Mouse (Mus musculus) kidney, postnatal 25 days (tissue): ENCODE measurements around the gene Tdrd12.
"Not testable (repeated sequence)": the region's sequence is repeated elsewhere in the genome, so short reads cannot be mapped to it uniquely, and the experiment has no call there.

ENCODE experiments used
- DNase-seq, 2 experiments: peaks; one replicate each; pipeline ENCODE4 v3.0.0; 2021; ENCODE audit warnings: mixed read lengths in 2 of 2

Tdrd12 gene

DNA sequence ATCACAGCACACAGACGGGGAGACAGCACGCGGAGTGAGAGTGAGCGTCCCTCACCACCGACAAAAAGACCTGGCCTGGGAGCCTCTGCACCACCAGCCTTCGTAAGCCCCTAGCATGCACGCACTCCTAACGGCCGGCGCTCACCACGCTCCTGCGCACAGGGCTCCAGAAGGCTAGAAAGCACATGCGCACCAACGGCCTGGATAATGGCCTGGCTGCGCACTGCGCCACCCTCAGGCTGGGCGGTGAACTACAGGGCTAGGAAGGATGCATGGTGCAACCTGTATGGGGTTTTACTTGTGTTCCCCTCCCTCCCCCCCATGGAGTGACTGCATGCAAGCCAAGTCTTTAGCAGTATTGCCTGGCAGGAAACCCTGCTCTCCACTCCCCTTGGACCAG, at the start of gene Tdrd12:
TSS of gene Tdrd12 (minus strand) at position 184 of the 400 bp plus-strand sequence.
- no peak for DNase-seq

DNA sequence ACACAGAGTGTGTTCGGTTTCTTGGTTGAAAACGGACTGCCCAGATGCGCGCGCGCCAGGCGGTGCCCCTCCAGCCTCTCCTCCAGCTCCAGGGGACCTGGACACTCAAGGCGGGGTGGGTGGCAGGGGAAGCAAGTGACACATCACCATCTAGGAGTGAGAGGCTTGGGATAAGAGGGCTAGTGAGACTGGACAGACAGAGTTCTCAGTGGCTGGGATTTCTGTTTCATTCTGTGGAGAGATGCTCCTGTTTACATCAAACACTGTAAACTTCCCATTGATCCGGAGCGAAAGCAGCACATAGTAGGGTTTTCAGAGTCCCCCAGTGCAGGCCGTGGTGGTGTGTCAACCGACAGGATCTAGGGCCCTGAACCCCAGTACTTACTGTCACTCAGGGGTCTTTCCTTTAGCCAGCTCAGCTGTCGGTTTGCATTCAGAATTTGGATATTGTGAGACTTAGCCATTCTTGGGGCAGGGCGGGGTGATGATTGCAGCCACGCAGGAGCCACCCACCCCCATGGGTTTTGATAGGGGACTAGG, 49.4 kb upstream of the Tdrd12 start:
- DNase-seq = no peak

DNA sequence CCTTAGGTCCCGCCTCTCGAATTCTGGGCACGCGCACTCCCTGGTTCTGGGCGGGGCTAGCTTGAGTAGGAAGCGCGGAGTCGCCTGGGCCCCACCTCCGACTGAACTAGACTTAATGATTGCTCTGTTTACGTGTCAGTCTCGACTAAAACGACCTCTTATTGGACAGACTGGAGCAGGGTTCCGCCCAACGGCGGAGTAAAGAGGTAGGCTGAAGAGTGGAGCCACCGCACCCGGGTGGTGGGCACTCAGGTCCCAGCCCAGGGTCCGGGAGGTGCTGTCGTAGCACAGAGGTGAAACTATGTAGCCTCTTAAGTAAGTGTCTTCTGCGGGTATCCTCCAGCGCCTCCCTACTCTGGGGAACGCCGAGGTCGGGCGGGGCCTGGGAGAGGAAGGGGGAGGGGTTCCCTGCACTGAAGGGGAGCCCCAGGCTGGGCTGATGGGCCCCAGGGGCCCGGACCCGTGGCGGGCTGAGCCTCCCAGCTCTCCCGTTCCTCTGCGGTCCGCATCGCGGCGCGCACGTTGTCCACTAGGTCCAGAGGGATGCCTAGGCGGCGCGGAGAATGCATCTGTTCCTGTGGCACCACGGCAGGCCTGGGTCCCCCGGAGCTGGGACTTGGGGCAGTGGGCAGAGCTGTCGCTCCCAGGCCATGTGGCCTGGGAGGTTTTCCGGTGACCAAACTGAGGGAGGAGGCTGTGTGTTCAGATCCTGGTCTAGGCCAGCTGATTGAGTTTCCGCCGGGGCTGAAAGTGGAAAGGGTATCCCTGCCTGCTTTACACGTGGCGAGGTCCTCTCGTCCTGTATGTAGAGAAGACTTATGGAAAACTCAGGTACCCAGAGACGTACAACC, 48.7 kb upstream of the Tdrd12 start, which contains the start of gene Ankrd27:
TSS of gene Ankrd27 (plus strand) at position 190 of the 851 bp plus-strand sequence.
- DNase-seq = peak; percentile 97 to 98

DNA sequence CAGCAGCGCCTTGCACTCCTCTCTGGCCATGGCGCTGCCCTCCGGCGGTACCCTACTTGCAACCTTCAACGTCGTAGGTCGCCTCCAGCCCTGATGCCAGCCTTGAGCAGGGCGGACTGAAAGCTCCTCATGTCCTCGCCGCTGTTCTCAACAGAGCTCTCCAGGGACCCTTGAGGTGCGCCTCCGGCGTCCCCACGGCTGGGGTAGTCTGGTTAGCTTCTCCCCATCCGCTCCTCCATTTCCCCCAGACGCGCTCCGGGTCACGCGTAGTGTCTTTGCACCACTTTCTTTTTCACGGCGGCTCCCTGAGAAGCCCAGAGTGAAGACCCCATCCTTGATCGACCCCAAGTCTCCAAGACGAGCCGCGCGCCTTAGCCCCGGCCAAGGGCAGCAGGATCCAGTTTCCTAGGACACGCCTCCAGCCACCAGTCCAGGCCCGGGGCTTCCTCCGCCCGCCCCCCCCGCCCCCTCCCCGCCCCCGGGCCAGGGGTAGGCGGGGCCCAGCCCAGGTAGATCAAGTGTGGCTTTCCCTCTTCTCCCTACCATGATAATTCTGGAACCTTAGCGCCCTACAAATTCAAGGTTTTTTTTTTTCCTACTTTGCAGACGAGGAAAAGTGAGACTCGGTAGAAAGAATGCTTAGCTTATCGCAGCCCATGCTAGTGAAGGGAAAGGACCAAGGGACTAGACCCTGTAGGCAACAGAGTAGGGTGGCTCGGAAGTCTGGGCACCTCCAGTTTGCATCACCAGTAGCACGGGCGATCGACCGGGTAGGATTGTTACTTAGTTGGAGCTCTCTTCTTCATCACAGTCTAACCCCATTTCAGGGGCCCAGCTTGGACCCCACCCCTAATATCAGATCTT, 47.9 kb upstream of the Tdrd12 start, which contains the start of gene Rgs9bp:
TSS of gene Rgs9bp (minus strand) at position 392 of the 864 bp plus-strand sequence.
- DNase-seq = peak; percentile 75 to 87

DNA sequence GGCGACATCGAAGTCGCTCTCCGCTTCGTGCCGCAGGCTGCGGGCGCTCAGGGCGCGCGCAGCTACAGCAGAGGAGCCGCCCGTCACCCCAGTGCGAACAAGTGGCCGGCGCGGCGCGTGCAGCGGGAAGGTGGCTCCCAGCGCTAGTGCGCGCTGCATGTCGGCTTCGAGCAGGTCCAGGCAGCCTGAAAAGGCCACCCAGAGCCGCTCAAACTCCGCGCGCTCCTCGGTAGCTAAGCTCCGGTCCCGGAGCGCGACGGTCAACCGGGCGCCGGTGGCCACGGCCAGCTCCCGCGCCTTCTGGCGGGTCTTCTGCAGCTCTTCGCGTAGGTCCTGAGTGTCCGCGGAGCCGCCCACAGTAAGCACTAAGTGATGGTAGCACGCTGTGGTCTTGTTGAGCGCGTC, 47.2 kb upstream of the Tdrd12 start:
- DNase-seq = peak; percentile 39 to 64

DNA sequence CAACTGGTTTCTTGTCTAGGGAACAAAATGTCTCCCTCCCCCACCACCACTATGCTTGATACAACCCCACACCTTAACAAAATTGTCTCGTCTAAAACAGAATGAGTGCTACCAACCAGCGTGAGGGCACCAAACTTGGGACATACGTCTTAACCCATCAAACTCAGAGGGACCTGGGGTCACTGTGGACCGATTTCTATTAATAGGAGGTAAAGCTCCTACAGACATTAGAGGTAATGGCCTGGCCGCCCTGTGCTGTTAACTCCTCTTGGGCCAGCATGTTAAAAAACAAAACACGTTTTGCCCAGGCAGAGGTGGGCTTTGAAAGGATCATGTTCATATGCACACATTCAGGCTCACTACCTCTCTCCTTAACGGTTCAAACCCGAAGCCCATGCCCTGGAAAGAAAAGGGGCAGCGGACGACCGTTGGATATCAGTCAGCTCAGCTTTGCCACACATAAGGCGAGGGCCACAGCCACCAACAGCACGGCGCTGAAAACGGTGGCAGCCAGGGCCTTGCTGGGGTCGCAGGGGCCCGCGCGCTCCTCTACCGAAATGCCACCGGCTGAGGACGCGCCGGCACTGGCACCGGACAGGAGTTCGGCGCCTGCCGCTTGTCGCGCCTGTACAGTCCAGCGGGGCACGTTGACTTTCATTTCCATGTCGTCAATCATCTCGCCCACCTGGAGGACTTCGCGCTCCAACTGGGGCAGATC, 46.7 kb upstream of the Tdrd12 start:
- no peak for DNase-seq

DNA sequence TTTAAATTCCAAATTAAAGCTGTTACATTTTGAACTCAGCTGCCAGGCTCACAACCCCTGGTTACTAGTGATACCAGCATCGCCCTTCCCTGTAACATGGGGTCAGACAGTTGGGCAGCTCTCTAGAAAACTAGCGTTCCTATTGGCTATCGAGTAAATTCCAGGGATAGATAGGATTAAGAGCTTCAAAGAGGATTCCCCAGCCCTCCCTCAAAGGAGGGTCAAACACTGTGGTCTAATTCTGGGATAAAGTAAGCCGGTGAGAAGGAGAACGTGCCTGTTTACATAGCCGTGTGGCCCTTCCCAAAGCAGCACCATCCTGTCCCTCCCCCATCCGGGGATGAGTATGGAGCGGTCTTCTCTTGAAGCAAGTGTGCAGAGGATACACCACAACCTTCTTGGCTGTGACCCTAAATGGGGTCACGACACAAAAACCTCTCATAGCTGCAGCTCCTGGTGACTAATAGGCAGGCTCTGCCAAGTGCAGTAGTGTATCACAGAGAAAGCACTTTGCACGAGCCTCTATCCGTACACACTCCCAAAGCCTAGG, 46.0 kb upstream of the Tdrd12 start:
- peak in 1 of 2 experiments; percentile 21 for DNase-seq

DNA sequence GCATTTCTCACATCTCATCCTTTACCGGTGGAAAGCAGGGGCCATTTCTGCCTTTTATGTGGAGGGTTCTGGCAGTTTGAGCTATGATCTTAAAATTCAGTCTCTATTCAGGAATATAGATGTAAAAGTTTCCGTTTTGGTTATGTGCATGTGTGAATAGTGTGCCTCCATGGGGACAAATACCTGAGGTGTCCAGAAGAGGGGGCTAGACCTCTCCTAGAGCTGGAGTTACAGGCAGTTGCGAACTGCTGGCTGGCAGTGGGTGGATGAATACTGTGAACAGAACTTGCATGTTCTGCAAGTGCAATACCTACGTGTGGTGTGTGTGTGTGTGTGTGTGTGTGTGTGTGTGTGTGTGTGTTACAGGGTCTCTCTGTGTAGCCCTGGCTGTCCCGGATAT, 45.2 kb upstream of the Tdrd12 start:
- DNase-seq = peak in 1 of 2 experiments; percentile 21

DNA sequence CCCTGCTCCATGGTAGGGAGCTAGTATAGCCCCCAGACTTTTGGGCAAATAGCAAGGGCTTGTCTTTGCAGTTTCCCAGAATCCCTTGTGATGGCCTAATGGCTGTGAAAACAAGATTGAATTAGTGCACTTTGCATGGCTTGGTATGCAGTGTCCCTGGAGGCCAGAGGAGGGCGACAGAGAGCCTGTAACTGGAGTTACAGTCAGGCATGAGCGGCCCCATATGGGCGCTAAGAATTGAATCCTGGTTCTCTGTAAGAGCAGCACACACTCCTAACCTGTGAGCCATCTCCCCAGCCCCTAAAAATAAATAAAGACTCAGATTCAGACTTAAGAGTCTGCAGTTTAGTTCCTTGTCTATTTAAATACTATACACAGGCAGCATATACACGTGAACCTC, 42.3 kb upstream of the Tdrd12 start:
- peak; percentile 46 to 68 for DNase-seq

DNA sequence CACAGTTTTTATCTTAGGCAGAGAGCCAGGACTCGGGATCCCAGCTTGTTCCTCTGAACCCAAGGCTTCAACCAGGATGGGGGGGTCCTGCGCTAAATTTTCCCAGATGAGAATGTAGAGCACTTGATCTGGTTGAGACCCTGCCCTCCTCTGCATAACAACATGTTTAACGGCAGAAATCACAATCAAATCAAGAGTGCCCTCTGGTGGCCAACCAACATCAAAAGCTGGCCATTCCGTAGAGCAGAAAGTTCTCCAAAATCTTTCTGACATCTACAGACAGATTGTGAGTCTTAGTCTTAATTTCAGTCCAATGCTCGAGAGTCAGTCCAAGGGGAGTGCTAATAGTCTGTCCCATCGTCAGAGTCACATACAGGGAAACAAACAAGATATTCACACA, 33.3 kb upstream of the Tdrd12 start:
- DNase-seq = not testable (repeated sequence)

DNA sequence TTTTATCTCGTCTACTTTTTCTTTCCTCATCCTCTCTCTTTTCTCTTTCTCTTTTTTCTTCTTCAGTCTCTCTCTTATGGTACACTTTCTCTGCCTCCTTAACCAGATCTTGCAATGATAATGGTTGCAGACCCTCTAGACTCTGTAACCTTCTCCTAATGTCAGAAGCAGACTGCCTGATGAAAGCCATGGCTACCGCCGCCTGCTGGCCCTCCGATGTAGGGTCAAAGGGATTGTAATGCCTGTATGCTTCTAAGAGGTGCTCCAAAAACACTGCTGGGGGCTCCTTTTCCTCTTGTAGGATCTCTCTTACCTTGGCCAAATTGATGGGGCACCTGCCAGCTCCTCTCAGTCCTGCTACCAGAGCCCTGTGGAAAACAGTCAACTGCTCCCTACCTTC, 32.2 kb upstream of the Tdrd12 start:
- not testable (repeated sequence) for DNase-seq

DNA sequence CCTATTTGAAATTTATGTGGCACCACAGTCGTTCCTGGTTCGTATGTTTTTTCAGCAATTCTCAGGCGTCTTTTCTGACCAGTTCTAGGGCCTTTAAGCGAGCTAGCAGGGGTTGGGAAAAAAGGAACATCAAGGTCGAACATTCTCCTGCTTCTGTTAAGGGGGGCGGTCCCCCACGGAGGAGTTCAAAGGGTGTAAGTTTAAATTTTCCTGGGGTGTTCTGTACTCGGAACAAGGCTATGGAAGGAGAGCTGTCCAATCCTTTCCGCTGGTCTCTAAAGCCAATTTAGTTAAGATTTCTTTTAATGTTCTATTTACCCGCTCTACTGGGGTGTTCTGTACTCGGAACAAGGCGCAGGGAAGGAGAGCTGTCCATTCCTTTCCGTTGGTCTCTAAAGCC, 28.4 kb upstream of the Tdrd12 start:
- not testable (repeated sequence) for DNase-seq

DNA sequence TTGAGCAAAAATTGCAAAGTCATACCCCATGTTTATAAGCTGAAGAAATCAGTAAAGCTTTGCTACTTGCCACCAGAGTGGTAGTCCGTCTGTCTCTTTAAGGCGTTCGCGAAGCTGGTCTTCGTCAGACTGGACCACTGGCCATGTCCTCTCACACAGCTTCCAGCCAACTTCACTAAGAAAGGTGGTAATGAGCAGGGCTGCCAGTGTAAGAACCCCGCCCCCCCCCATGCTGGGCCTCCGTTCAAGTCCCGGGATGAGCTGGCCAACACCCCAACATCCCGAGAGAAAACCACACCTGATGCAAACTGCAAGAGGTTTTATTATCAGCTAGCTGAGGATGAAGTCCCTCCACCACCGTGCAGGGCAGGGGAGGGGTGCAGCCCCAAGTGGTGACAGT, 27.3 kb upstream of the Tdrd12 start:
- peak in 1 of 2 experiments; percentile 55 for DNase-seq

DNA sequence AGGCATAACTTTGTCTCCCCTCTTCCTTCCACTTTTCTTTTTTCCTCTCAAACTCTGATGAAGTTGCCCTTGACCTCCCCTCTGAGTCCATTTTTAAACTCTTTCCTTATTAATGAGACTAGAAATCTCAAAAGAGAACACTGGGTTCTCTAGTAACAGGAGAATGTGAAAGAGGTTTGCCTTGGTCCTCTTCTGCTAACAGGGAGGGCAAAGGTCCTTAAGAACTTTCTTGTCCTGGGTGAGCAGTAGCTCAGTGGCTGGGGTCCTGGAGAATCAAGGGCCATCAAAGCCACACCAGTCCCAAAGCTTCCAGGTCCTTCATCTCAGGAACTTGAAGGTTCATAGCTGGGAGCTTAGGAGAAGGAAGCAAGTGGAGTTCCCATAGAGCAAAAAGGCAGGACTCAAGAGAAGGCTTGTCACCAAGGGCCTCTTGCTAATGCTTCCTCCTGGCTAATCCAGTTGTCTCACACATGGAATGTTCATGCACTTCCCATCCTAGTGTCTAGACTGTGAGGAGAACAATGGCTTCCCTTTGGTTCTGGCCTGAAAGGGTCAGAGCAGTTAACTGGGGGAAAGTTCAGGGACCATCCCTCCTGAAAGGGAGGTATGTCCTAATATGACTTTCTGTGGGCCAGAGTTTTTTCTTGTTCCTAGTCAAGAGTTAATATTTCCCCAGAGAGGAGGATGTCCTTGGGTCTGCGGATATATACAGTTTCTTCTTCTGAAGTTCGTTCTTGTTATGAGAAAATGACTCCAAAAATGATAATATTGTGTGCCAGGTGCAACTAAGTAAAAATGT, 26.7 kb upstream of the Tdrd12 start:
- no peak for DNase-seq

DNA sequence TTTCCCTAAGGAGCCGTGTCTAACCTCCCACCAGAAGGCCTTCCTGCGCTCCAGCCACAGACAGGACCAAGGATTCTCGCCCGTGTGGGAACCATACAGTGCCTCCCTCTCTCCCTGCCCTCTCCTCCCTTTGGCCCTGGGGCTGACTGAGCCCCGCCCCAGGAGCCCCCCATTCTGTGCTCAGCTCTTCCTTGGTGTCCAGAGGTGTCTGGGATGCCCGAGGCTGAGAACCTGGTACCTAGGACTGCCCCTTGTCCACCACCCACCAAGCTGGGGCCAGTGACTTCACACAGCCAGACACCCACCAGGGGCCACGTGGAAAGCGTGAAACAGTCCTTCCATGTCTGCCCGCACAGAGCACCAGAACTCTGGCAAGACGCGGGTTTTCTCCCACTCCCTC, 25.5 kb upstream of the Tdrd12 start:
- DNase-seq = no peak

DNA sequence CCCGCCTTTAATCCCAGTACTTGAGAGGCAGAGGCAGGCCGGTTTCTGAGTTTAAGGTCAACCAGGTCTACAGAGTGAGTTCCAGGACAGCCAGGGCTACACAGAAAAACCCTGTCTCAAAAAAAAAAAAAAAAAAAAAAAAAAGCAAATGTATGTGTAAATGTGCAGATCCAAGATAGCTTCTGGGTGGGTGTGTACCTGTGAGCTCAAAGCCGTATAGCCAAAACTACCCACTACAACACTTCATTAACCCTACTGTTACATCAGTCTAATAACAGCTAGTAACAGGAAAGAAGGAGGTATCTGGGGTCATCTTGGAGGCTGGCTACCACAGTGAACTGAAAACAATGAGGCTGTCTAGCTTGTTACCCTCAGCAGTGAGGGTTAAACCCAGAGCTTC, 22.3 kb upstream of the Tdrd12 start:
- no peak for DNase-seq

DNA sequence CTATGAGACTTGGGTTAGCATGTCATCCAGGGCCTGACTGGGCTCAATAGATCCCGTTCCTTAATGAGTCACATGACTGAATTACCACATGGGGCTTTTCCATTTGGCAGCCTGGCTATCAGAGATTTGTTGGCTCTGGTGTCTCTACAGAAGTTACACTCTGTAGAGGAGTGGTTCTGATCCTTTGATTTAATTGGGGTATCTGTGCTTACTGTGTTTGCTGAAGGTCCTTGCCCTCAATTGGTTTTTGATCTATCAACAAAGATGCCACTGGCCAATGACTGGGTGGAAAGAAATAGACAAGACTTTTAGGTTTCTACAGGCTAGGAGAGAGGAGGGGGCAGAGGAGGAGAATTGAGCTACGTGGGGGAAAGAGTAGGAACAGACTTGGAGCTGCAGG, 21.1 kb upstream of the Tdrd12 start:
- DNase-seq = no peak

DNA sequence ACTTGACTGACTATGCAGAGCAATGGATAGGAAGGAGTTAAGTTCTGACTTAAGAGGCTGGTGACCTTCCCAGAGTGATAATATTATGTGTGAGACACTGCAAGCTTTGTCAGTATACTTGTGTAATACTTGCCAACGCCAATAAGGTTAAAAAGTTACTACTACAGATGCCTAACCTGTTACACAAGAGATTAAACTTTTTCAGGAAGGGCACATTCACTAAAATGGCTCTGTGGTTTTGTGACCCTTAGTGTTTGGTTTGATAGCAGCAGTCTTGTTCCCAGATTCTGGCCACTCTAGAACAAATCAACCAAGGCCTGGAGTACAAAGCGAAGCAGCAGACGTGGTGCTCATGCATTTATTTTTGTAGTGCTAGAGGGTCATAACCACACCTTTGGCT, 20.0 kb upstream of the Tdrd12 start:
- DNase-seq = no peak

DNA sequence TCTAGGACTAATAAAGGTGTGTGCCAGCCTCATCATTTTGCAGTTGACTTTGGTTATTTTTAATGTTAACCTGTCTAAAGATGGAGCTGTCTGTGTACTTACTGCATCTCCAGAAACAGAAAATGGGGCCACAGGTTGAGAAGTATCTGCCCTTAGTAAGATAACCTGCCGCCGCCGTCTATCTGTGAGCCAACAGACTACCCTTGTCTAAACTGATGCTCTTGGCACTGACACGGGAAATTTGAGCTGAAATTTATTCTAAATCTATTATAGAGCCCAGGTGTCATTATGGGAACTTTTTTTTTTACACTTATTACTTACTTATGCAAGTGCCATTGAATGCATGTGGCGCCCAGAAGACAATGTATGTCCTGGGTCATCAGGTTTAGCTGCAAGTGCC, 19.4 kb upstream of the Tdrd12 start:
- no peak for DNase-seq

DNA sequence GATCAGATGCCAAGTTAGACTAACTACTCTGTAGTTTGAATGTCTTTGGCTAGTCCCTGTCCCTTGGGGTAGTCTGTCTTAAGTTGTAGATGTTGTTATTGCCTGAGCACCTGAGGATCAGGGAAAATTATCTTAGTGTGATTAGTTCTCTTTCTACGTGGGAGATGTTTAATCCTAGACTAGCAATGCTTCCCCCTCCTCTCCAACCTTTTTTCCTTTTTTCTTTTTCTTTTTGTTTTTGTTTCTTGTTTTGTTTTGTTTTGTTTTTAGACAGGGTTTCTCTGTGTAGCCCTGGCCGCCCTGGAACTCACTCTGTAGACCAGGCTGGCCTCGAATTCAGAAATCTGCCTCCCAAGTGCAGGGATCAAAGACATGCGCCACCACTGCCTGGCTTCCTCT, 18.7 kb upstream of the Tdrd12 start, which contains the start of gene Nudt19:
TSS of gene Nudt19 (minus strand) at position 100 of the 399 bp plus-strand sequence.
- DNase-seq = no peak
